Mouse (Mus musculus): Measurements from ENCODE around the gene Rab25.

Gene Rab25

DNA sequence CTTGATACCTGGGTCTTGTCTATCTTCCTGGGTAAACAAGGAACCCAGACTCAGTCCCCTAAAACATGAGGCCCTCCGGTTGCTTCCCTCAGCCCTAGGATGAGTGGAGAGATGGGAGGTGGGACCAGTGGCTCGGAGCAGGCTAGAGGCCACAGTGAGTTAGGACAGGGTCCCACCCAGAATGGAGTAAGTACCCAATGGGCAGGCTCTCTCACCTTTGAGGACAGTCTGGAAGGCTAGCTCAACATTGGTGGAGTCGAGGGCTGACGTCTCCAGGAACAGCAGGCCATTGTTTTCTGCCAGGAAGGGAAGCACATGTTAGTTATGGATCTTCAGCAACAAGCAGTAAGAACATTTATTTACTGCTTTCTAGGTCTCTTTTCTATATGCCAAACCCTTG lies 5.6 kb downstream of the Rab25 start:
- in situ Hi-C loops (cut with MseI, MboI) = no loop called here

- in situ Hi-C loops (cut with MseI, MboI) = no loop called here
Observed at GRCm38 (mm10) chr3:88541622-88542401, 6.3 kb downstream of the Rab25 start.

GRCm38 (mm10) chr3:88540085-88540484 lies 8.0 kb downstream of the Rab25 start:
- in situ Hi-C loops (cut with MseI, MboI) = no loop called here

- in situ Hi-C loops (cut with MseI, MboI) = no loop called here
Observed at GRCm38 (mm10) chr3:88539397-88539796, 8.7 kb downstream of the Rab25 start.

DNA sequence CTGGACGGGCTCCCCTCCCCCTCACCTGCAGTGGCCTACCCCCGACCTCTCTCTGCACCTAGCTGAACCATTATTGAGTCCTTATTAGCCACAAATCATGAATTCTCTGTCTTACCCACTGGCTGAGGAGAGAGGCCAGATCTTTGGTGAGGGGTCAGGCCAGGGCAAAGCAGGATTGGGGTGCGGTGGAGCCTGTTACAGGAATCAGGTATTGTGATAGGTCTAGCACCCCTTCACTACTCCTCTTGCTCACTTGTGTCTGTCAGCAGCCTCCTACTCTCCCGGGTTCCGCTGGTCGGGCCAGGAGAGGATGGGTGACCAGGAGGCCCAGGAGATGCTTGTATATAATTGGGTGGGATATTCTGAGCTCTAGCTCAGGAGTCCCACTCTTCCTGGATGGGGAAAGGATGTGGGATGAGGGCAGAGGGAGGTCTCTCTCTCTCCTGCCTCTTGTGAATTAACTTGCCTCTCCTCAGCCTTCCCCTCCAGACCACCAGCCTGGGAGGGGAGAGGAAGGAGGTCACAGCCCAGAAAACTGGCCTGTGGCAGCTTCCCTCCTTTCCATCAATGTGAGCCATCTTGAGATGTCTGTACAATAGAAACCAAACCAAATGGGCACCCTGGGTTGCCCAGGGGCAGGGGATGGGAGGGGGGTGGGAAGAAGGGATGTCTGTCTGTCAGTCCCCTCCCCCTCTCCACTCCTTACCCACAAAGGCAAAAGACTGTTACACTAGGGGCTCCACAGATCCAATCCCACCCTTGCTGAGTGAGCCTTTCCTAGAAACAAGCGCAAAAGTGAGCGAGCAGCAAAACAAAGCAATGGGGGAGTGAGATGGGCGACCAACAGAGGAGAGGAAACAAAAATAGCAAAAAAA lies 9.6 kb downstream of the Rab25 start:
- in situ Hi-C loops (cut with MseI, MboI) = no loop called here

DNA sequence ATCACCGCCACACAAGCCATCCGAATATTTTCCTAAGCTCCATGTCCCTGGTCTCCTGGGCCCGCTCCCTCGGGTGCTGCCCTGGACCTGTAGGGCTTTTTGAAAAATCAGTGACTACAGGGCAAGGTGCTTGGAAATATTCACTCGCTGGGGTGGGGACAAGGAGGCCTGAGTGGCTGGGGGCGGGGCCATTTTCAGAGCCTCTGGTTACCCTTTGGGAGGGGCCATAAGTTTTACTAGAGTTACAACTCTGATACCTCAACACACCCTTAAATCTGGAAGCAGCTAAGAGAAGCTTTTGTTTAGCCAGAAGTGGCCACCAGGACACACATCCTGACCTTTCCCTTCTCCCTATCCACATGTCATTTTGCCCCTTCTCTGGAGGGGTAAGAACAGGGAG lies 11.0 kb downstream of the Rab25 start:
- in situ Hi-C loops (cut with MseI, MboI) = no loop called here

DNA sequence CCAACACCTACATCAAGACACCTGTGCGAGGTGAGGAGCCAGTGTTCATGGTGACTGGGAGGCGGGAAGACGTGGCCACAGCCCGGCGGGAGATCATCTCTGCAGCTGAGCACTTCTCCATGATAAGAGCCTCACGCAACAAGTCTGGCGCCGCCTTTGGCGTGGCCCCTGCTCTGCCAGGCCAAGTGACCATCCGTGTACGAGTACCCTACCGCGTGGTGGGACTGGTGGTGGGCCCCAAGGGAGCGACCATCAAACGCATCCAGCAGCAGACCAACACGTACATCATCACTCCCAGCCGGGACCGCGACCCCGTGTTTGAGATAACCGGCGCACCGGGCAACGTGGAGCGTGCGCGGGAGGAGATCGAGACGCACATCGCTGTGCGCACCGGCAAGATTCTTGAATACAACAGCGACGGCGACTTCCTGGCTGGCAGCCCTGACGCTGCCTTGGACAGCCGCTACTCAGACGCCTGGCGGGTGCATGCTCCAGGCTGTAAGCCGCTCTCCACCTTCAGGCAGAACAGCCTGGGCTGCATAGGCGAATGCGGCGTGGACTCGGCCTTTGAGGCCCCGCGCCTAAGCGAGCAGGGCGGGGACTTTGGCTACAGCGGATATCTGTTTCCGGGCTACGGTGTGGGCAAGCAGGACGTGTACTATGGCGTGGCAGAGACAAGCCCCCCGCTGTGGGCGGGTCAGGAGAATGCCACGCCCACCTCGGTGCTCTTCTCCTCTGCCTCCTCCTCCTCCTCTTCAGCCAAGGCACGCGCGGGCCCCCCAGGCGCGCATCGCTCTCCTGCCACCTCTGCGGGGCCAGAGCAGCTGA lies 11.8 kb downstream of the Rab25 start:
- in situ Hi-C loops (cut with MseI, MboI) = no loop called here

- in situ Hi-C loops (cut with MseI, MboI) = no loop called here
Observed at GRCm38 (mm10) chr3:88535527-88535926, 12.6 kb downstream of the Rab25 start.

DNA sequence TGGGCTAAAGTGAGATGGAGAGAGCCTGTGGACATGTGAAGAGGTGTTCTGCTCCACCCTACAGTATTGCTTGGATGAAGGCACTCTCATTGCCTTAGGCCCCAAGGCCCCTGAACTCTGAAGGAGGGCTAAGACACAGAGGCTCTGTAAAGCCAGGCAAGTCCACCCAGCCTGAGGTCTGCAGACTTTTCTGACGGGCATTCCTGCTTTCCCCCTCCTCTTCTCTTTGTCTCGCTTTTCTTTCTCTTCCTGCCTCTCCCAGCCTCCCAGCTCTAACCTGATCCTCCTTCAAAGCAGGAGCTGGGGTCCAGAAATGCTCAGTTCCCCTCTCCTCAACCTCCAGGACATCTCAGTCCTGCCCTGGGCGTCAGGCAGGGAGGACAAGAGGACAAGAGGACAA lies 13.1 kb downstream of the Rab25 start:
- in situ Hi-C loops (cut with MseI, MboI) = no loop called here

- in situ Hi-C loops (cut with MseI, MboI) = no loop called here
Observed at GRCm38 (mm10) chr3:88533706-88534105, 14.4 kb downstream of the Rab25 start.

- in situ Hi-C loops (cut with MseI, MboI) = no loop called here
Observed at GRCm38 (mm10) chr3:88532689-88533511, 15.2 kb downstream of the Rab25 start.

DNA sequence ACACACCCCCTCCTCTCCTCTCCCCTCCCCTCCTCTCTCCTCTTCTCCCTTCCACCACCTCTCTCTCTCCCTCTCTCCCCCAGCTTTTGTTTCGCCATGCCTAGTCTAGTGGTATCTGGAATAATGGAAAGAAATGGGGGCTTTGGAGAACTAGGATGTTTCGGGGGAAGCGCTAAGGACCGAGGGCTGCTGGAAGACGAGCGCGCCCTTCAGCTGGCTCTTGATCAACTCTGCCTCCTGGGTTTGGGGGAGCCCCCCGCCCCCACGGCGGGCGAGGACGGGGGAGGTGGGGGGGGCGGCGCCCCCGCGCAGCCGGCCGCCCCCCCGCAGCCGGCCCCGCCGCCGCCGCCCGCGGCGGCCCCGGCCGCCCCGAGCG lies 15.8 kb downstream of the Rab25 start, which contains the start of gene Mex3a:
Gene Mex3a, plus strand, starts transcription at position 97 of the 376 bp plus-strand sequence.
- in situ Hi-C loops (cut with MseI, MboI) = no loop called here

GRCm38 (mm10) chr3:88531348-88532298 lies 16.5 kb downstream of the Rab25 start:
- in situ Hi-C loops (cut with MseI, MboI) = no loop called here

GRCm38 (mm10) chr3:88530082-88530864 lies 17.8 kb downstream of the Rab25 start:
- in situ Hi-C loops (cut with MseI, MboI) = no loop called here

GRCm38 (mm10) chr3:88529204-88530000 lies 18.7 kb downstream of the Rab25 start:
- in situ Hi-C loops (cut with MseI, MboI) = loop anchor here in 1 of 2 experiments (10.0 kb wide), 1 partner anchor 125 kb away; no protein-coding TSS in a partner anchor

- in situ Hi-C loops (cut with MseI, MboI) = loop anchor here in 1 of 2 experiments (10.0 kb wide), 1 partner anchor 124 kb away; no protein-coding TSS in a partner anchor
Observed at GRCm38 (mm10) chr3:88528646-88529045, 19.5 kb downstream of the Rab25 start.

DNA sequence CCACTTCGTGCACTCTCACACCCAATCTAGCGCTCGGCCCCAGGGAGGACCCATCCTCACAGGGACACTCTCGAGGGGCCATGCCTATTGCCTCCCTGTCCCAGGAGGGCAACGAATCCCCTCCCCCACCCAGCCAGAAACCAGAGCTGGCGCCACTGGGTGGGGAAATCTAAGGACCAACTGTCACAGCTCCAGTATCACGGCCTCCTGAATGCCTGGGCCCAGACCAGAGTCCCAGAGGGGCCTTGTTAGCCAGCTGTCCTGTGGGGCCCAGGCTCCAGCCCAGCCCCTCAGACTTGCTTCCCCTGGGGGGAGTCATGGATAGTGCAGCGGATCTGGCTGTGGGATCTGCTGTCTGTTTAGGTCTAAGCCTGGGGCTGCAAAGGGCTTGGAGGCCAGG lies 20.5 kb downstream of the Rab25 start:
- in situ Hi-C loops (cut with MseI, MboI) = loop anchor here in 1 of 2 experiments (10.0 kb wide), 1 partner anchor 123 kb away; no protein-coding TSS in a partner anchor
